Mouse (Mus musculus) embryonic facial prominence, embryonic 11.5 days (tissue): Measurements from ENCODE around the gene Prl7c1. TPM values are rescaled to one million over a fixed set of nuclear protein-coding genes. Genes with fewer than 3 reads are reported as not detected.

Source experiments
- polyA plus RNA-seq: library from polyadenylated mRNA; unstranded; fragments of >200 nt; fragmentation: Nextera tagmentation; extraction: Ambion mirVana; gene quantifications from 2 replicates; pipeline ENCODE4 v1.2.1, GENCODE M21; 2014

The Prl7c1 gene
- polyA plus RNA-seq, 1 experiment from 2014 or later: not detected

Other genes starting within 250 kb of the Prl7c1 start
- not detected in 2 replicates for gene Prl8a9, start 216.2 kb downstream of the Prl7c1 start, polyA plus RNA-seq
- gene Prl8a1, start 198.6 kb downstream of the Prl7c1 start, polyA plus RNA-seq: not detected in 2 replicates
- not detected in 2 replicates for gene Prl7b1, start 170.2 kb downstream of the Prl7c1 start, polyA plus RNA-seq
- gene Prl7a1, start 138.3 kb downstream of the Prl7c1 start, polyA plus RNA-seq: not detected in 2 replicates
- not detected in 2 replicates for gene Prl7a2, start 112.8 kb downstream of the Prl7c1 start, polyA plus RNA-seq
- not detected in 2 replicates for gene Prl7d1, start 64.1 kb downstream of the Prl7c1 start, polyA plus RNA-seq
- not detected in 2 replicates for gene Prl2a1, start 20.9 kb upstream of the Prl7c1 start, polyA plus RNA-seq
- gene Prl2c1, start 68.5 kb upstream of the Prl7c1 start, polyA plus RNA-seq: not detected in 2 replicates
- not detected in 2 replicates for gene Prl4a1, start 235.4 kb upstream of the Prl7c1 start, polyA plus RNA-seq